Mouse (Mus musculus) cortical plate, adult 2 months (tissue): Measurements from ENCODE around the gene Nrap.

Experiments
- CTCF ChIP-seq: fragments of 200-500 bp; IDR thresholded peaks from 2 replicates; pipeline ENCODE4 v1.5.1; 2011; ENCODE audit warnings: mild to moderate bottlenecking, control low read depth, low read length; ENCODE audit not compliant: insufficient read depth; ENCODE audit errors: extremely low read depth
- POLR2A ChIP-seq: fragments of 200-500 bp; IDR thresholded peaks from 2 replicates; pipeline ENCODE4 v1.6.1; 2011; ENCODE audit warnings: mild to moderate bottlenecking, low read length, control low read depth; ENCODE audit not compliant: insufficient read depth; ENCODE audit errors: extremely low read depth

GRCm38 (mm10) chr19:56405824-56406223 is 16.0 kb upstream of the Nrap start:
- TF ChIP-seq CTCF (no peak), POLR2A (no peak)
